18 mouse cellular contexts compared by ENCODE assay signal in the genomic region with DNA sequence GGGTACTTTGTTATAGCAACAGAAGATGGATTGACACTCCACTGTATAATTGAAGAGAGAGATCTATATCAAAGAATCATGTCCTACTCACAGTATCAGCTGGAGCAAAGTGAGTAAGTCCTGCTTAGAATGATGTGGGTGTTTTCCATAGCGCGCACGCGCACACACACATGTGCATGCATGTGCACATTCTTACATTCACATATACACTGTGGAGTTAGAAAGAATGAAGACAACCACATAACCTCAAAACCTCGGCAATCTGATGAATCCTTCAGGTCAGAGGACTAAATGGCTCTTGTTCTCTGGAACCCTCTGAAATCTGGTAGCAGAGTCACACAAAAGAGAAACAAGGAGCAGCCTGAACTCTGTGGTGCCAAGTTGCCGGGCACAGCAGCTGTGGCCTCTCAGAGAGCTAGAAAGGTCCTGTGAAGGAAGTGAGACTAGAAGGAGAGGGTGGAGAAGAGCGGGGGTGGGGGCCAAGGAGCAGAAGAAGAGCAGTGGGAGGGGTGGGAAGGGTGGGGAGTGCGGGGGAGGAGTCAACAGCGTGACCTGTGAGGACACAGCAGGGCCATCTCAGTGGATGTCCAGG. TPM values are rescaled to one million over a fixed set of nuclear protein-coding genes. Genes with fewer than 3 reads are reported as not detected.
DNase-seq lines count a peak whose midpoint lies in the region; ATAC-seq and TF ChIP-seq lines count a peak whose summit lies in the region.
"Had no signal": no experiment of that assay in that cellular context is flagged by ENCODE, and none has a peak within 500 bp of the region (broad histone marks: within the 10 kb centered on the region; RNA-seq: fewer than 3 reads in every experiment).

No protein-coding gene starts in this region.

- TF ChIP-seq CTCF in bone marrow macrophage, adult 2 months (IDR thresholded peaks at IDR 0.05; ENCODE audit: low read depth, low read length), result no peak

- H3K4me1 ChIP-seq in bone marrow macrophage, adult 2 months (ENCODE audit: control insufficient read depth, insufficient read depth, low read length), result peaks cover 84% of the 10 kb centered on the region
- H3K4me1 ChIP-seq in forebrain, embryonic 10.5 days, result peaks cover 8% of the 10 kb centered on the region
- H3K4me1 ChIP-seq: forebrain, embryonic 13.5 days; midbrain, embryonic 15.5 days had no signal

- H3K36me3 ChIP-seq in forebrain, embryonic 10.5 days (replicated peaks), result no peaks in the 10 kb centered on the region
- H3K36me3 ChIP-seq: limb, embryonic 15.5 days; midbrain, embryonic 15.5 days had no signal

- peak overlapping the region; percentile 70 for H3K27ac ChIP-seq in bone marrow macrophage, adult 2 months (ENCODE audit: insufficient read depth, low read depth, low read length)
- H3K27ac ChIP-seq in forebrain, embryonic 10.5 days, result no peak overlapping the region
- H3K27ac ChIP-seq: forebrain, embryonic 13.5 days; heart, adult 2 months; hindbrain, embryonic 14.5 days; limb, embryonic 15.5 days; midbrain, embryonic 15.5 days had no signal

- TF ChIP-seq POLR2A in bone marrow macrophage, adult 2 months (IDR thresholded peaks at IDR 0.05; ENCODE audit: borderline replicate concordance, low read depth, low read length), result no peak

- H3K27me3 ChIP-seq in forebrain, embryonic 10.5 days (ENCODE audit: poor library complexity, severe bottlenecking), result no peaks in the 10 kb centered on the region
- H3K27me3 ChIP-seq: forebrain, embryonic 13.5 days; limb, embryonic 15.5 days; midbrain, embryonic 15.5 days had no signal

- peak overlapping the region; percentile 30 for H3K4me3 ChIP-seq in bone marrow macrophage, adult 2 months (ENCODE audit: insufficient read depth, low read length)
- H3K4me3 ChIP-seq in forebrain, embryonic 10.5 days, result no peak overlapping the region
- H3K4me3 ChIP-seq: forebrain, embryonic 13.5 days; heart, adult 2 months; limb, embryonic 15.5 days; midbrain, embryonic 15.5 days had no signal

- no peak for ATAC-seq in CD4-positive, CD25-positive, alpha-beta regulatory T cell, adult 4 months
- ATAC-seq: forebrain, embryonic 13.5 days; midbrain, embryonic 15.5 days had no signal

- no peaks in the 10 kb centered on the region for H3K9me3 ChIP-seq in forebrain, embryonic 10.5 days
- H3K9me3 ChIP-seq: forebrain, embryonic 13.5 days; limb, embryonic 15.5 days; midbrain, embryonic 15.5 days had no signal

- DNase-seq in CD4-positive, CD25-positive, alpha-beta regulatory T cell, adult 2 months (ENCODE audit: low read depth, low spot score), result peak; percentile 50
- DNase-seq in right cerebral cortex, postnatal 10 days (ENCODE audit: low spot score in 2 of 2), result peak; percentile 28 to 33
- no peak for DNase-seq in right cerebral cortex, postnatal 36 days (ENCODE audit: low spot score in 2 of 2)
- peak; percentile 59 to 65 for DNase-seq in spleen, postnatal 36 days (ENCODE audit: low spot score in 2 of 2)
- DNase-seq in embryo, embryonic 11 days, result no peak
- no peak for DNase-seq in forebrain, embryonic 10.5 days (ENCODE audit: extremely low spot score, low spot score)
- DNase-seq: cerebellum, adult 8-10 months; heart, postnatal 10 days; kidney, adult 11 months; kidney, postnatal 14 days; right cerebral cortex, postnatal 25 days had no signal

- WGBS in forebrain, embryonic 10.5 days, result 93% methylated on average over 9 of the region's 9 CpGs

RNA-seq across cellular contexts. Expression of gene Dock2, which starts 10.3 kb away (rescaled TPM):
- 100 to 1,000 TPM; 247 to 339 TPM for polyA plus RNA-seq in CD4-positive, CD25-positive, alpha-beta regulatory T cell, adult 4 months (2017; shearing (Covaris generic))
- 95.9 and 104 TPM in 2 replicates for polyA plus RNA-seq in bone marrow macrophage, adult 2 months (2012; ENCODE audit: insufficient read depth, insufficient read length, missing spikeins)
- 0.43 and 0.47 TPM in 2 replicates for polyA plus RNA-seq in forebrain, embryonic 10.5 days (2016; fragmentation: Nextera tagmentation; extraction: Ambion mirVana)

Comparison
In these comparisons a context has a peak if more than half of its experiments do, and no peak if none do; other contexts are left out.
1. DNase-seq: peak in CD4-positive, CD25-positive, alpha-beta regulatory T cell, adult 2 months (single experiment), right cerebral cortex, postnatal 10 days (2 of 2) and spleen, postnatal 36 days (2 of 2); none in right cerebral cortex, postnatal 36 days (0 of 2), embryo, embryonic 11 days (single experiment) and forebrain, embryonic 10.5 days (single experiment).
2. RNA of gene Dock2, which starts 10.3 kb away (polyA plus RNA-seq): 247 to 339 TPM in CD4-positive, CD25-positive, alpha-beta regulatory T cell, adult 4 months and 95.9 to 104 TPM in bone marrow macrophage, adult 2 months; 0.43 to 0.47 TPM in forebrain, embryonic 10.5 days; every median in the first group is over 10 times any median in the second.